Mouse (Mus musculus): ENCODE measurements at regions not wholly inside any gene's neighbourhood (a gene's known extent, or its start where the extent isn't known, plus 50 kb on each side); places are given as distances from the start of the nearest gene placed in this dataset.

DNA sequence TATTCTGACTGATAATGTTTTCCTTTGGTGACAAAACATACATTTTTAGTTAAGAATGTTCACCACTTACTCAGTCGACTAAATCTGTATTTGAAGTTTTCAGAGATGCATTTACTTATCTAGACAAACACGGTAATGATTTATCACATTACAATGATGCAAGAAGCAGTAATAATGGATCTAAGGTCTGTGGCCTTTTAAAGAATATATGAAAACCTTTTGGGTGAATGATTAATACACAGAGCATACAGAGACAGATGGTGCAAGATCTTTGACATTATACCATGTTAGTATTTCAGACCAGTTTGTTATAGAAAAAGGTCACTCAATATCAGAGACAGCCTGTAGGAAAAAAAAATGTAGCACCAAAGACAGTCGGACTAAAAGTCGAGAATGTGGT lies 1004.2 kb upstream of the Ncam2 start:
- DNase-seq, result no peak

DNA sequence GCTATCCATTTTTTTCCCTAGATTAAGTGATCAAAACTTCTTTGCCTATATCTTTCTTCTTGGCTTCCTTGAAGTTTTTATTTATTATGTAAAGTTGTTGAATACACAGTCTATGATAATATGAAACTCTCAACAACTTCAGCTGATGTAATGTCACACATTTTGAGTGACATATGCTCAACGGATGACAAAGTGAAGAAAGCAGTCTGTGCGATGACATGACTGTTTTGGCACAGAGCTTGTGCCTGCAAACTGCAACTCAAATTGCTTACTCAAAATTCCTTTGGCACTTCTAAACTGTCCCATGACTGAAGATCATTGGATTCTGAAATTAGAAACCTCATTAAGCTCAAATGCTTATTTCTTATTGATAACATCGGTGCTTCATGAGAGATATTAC lies 997.7 kb upstream of the Ncam2 start:
- no peak for DNase-seq

DNA sequence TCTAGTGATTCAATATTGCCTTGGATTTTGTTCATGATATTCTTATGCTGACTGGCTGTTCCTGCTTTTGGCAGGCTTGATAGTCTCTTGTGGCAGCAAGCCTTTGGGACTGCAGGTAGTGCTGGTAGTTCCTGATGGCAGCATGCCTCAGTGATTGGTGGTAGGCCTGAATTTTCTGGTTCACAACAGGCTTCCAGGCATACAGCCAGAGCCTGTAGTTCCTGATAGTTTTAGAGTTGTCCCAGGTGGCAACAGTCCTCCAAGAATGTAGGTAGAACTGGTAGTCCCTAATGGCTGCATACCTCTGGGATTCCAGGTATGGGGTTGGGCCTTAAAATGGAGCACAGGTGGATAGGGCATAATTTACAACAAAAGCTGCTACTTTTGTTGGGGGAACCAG lies 987.7 kb upstream of the Ncam2 start:
- DNase-seq, result no peak

DNA sequence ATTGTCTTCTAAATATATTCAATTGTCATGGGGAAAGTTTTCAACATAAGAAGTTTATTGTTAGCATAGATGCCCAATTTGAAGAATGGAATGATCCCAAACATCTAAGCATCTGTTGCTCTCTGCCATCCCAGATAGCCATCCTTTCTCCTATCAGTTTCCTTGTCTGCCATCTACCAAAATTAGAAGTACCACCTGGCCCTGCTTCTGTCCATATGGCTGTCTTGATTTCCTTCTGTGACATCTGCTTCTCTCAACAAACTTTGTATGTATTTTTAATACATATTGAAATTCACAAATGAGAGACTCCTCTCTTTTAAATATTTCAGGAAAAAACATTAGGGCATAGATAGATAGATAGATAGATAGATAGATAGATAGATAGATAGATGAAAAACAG lies 945.1 kb upstream of the Ncam2 start:
- no peak for DNase-seq

DNA sequence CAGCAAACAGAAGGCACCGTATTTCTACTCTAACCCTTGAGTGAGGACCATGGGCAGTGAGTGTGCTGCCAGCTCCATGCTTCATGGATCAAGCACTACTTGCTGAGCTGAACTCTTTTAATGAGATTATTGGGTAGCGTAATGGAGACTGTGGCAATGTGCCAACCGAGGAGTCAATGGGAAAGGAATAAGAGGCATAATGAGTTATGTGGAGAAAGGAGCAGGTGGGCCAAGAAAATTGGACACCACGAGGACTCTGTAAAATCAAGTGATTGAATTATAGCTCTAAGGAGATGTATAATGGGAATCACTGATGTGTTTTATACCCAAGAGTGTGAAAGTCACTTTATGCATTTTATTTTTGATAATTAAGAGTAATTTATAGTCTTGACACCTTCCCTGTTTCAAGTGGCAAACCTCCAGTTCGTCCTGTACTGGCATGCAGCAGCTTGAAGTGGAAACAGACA lies 934.3 kb upstream of the Ncam2 start:
- DNase-seq, result peak; percentile 9 to 13

DNA sequence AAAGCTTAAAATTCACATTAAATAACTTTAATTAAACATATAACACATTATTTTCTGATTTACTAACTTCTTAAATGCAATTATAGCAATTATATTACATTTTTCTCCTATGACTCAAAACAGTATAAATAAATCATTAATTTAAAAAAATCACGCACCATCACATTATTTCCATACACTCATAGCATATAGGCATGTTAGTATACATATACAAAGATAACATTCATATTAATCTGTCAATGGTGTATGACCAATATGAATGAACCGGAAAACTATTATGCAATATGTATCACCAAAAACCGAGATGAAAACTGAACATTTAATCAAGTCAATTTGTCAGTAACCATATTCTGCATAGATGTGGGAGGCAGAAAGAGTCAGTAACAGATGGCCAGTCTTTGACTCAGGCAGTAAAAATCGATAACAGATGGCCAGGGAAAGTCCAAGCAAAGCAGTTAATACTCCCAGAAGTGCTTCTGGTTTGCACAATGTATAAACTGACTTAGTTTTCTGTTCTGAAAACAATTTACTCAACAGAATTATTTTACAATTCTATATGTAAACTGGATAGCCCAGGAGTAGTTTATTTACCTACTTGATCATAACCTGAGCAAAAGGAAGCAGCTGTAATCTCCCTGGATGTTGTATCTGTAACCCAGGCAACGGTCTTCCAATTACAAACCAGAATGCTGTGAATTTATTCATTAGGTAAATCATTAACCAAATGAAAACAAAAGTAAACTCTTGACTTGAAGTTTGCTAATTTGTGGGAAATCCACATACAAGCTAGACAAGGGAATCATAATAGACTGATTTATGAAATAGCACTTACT lies 928.0 kb upstream of the Ncam2 start:
- no peak for DNase-seq
